Mouse (Mus musculus): ENCODE measurements around the gene Zfx. TPM values are rescaled to one million over a fixed set of nuclear protein-coding genes. Genes with fewer than 3 reads are reported as not detected.

The Zfx gene
- polyA plus RNA-seq, 1 experiment: 11.1 TPM

GRCm38 (mm10) chrX:94048048-94048447 is 75.5 kb downstream of the Zfx start:
- no peak overlapping the region for H3K27ac ChIP-seq (ENCODE audit: control insufficient read depth, insufficient read depth, low read depth, low read length, poor library complexity)
- H3K4me3 ChIP-seq (replicated peaks; ENCODE audit: control insufficient read depth, low read depth, low read length): no peak overlapping the region
- H3K4me1 ChIP-seq (ENCODE audit: control insufficient read depth, insufficient read depth, low read length): no peaks in the 10 kb centered on the region
- 60% methylated on average over 5 of the region's 5 CpGs for WGBS
- TF ChIP-seq CTCF (IDR thresholded peaks at IDR 0.05; ENCODE audit: control insufficient read depth, insufficient read depth, low read length) (no peak), POLR2A (IDR thresholded peaks at IDR 0.05; ENCODE audit: borderline replicate concordance, control insufficient read depth, low read depth, low read length) (no peak)

- H3K27ac ChIP-seq (ENCODE audit: control insufficient read depth, insufficient read depth, low read depth, low read length, poor library complexity): no peak overlapping the region
- no peak overlapping the region for H3K4me3 ChIP-seq (replicated peaks; ENCODE audit: control insufficient read depth, low read depth, low read length)
- 79% methylated on average over 5 of the region's 5 CpGs for WGBS
- TF ChIP-seq POLR2A (IDR thresholded peaks at IDR 0.05; ENCODE audit: borderline replicate concordance, control insufficient read depth, low read depth, low read length): no peak
- TF ChIP-seq CTCF (IDR thresholded peaks at IDR 0.05; ENCODE audit: control insufficient read depth, insufficient read depth, low read length): no peak
- no peaks in the 10 kb centered on the region for H3K4me1 ChIP-seq (ENCODE audit: control insufficient read depth, insufficient read depth, low read length)
Measured at GRCm38 (mm10) chrX:94047381-94047780, 76.1 kb downstream of the Zfx start.

DNA sequence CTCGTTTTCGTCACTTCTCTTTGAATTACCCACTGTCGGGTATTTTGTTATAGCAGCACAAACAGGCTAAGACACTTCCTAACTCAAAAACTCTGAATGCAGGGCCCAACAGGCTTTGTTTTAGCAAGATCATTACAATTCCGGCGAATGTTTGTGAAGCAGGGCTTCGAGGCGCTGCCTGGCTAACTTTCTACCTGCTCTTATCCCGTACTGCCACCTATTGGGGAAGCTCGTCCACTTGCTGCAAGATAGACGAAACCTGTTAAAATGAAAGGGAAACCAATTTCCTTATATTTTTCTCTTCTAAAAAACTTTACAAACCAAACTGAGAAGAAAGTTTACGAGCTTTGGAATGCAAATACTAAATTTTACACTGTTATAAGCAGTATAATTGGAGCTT is 90.6 kb downstream of the Zfx start:
- WGBS: 24% methylated on average over 11 of the region's 11 CpGs
- Histone ChIP-seq H3K4me3 (replicated peaks; ENCODE audit: control insufficient read depth, low read depth, low read length) (no peak overlapping the region), H3K27ac (ENCODE audit: control insufficient read depth, insufficient read depth, low read depth, low read length, poor library complexity) (no peak overlapping the region), H3K4me1 (ENCODE audit: control insufficient read depth, insufficient read depth, low read length) (no peaks in the 10 kb centered on the region)
- TF ChIP-seq CTCF (IDR thresholded peaks at IDR 0.05; ENCODE audit: control insufficient read depth, insufficient read depth, low read length) (peak; percentile 39; the same call in 1 of the 2 replicates), POLR2A (IDR thresholded peaks at IDR 0.05; ENCODE audit: borderline replicate concordance, control insufficient read depth, low read depth, low read length) (no peak)

DNA sequence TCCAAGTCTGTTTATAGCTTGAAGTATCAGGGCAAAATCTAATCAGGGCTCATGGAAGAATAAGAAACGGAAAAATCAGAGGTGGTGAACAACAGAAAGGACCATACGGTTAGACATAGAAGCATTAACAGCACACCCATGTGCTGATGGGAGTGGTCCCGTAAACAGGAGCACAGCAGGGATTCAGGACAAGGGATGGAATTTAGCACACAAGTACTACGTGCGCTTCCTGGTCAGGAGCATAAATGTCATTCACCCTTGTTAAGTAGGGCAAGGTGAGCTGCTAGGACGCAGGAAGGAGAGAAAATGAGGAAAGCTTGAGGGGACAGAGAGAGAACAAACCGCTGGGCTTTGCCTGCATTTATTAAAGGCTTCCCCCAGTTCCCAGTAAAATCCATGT is 93.4 kb downstream of the Zfx start:
- TF ChIP-seq POLR2A (IDR thresholded peaks at IDR 0.05; ENCODE audit: borderline replicate concordance, control insufficient read depth, low read depth, low read length) (no peak), CTCF (IDR thresholded peaks at IDR 0.05; ENCODE audit: control insufficient read depth, insufficient read depth, low read length) (no peak)
- Histone ChIP-seq H3K4me3 (replicated peaks; ENCODE audit: control insufficient read depth, low read depth, low read length) (no peak overlapping the region), H3K4me1 (ENCODE audit: control insufficient read depth, insufficient read depth, low read length) (no peaks in the 10 kb centered on the region), H3K27ac (ENCODE audit: control insufficient read depth, insufficient read depth, low read depth, low read length, poor library complexity) (no peak overlapping the region)
- WGBS: 78% methylated on average over 7 of the region's 7 CpGs

Other genes starting within 250 kb of the Zfx start
- gene AU015836, start 155.0 kb downstream of the Zfx start, polyA plus RNA-seq (2011; ENCODE audit: insufficient read depth, insufficient read length, low replicate concordance, missing spikeins): 8.6 TPM in 1 of 2 replicates, not detected in the other
- gene Eif2s3x, start 89.2 kb upstream of the Zfx start, polyA plus RNA-seq (2011; ENCODE audit: insufficient read depth, insufficient read length, low replicate concordance, missing spikeins): 45.0 and 55.0 TPM in 2 replicates
- 0.88 and 5.4 TPM in 2 replicates for gene Klhl15, start 110.9 kb upstream of the Zfx start, polyA plus RNA-seq (2011; ENCODE audit: insufficient read depth, insufficient read length, low replicate concordance, missing spikeins)
- gene Fam90a1b, start 243.1 kb upstream of the Zfx start, polyA plus RNA-seq (2011; ENCODE audit: insufficient read depth, insufficient read length, low replicate concordance, missing spikeins): not detected in 2 replicates
- 8.5 and 10.8 TPM in 2 replicates for gene Apoo, start 243.4 kb upstream of the Zfx start, polyA plus RNA-seq (2011; ENCODE audit: insufficient read depth, insufficient read length, low replicate concordance, missing spikeins)